Mouse (Mus musculus): Measurements from ENCODE around the gene Lamb3. TPM values are rescaled to one million over a fixed set of nuclear protein-coding genes. Genes with fewer than 3 reads are reported as not detected.

Lamb3 gene
- polyA plus RNA-seq, 1 experiment, result 0.82 TPM

DNA sequence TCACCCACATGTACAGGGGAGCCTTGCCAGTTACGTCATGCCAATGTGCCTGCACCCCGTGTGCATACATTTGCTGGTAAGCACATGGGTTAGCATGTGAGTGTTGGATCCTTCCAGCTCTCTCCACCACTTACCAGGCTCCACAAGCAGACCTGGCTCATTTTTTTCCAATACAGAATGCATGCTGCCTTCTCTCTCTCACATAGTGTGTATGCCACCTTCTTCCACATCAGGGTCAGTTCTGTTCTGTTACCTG lies 143.0 kb downstream of the Lamb3 start:
- H3K27ac ChIP-seq (ENCODE audit: control insufficient read depth, insufficient read depth, low read depth, low read length, poor library complexity), result no peak overlapping the region
- TF ChIP-seq POLR2A (IDR thresholded peaks at IDR 0.05; ENCODE audit: borderline replicate concordance, control insufficient read depth, low read depth, low read length) (no peak), CTCF (IDR thresholded peaks at IDR 0.05; ENCODE audit: control insufficient read depth, insufficient read depth, low read length) (no peak)
- no peak overlapping the region for H3K4me3 ChIP-seq (replicated peaks; ENCODE audit: control insufficient read depth, low read depth, low read length)
- H3K4me1 ChIP-seq (ENCODE audit: control insufficient read depth, insufficient read depth, low read length), result no peaks in the 10 kb centered on the region
- WGBS, result 82% methylated on average over 2 of the region's 2 CpGs

DNA sequence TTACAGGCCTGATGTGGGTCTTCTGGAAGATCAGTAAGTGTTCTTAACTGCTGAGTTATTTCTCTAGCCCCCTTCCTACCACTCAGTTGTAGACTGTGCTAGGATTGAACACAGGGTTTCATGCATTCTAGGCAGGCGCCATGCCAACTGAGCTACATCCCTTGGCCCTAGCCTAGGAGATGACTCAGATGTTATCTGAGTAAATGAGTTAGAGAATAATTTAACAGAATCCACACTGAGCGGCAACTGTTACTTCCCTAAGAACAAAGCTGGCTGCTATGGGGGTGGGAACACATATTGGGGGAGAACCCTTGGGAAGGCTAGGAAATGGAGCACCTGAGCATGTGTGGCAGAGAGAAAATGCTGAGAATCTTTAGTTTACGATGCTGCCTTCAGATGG lies 144.1 kb downstream of the Lamb3 start:
- H3K4me1 ChIP-seq (ENCODE audit: control insufficient read depth, insufficient read depth, low read length), result no peaks in the 10 kb centered on the region
- 71% methylated on average over 3 of the region's 3 CpGs for WGBS
- H3K4me3 ChIP-seq (replicated peaks; ENCODE audit: control insufficient read depth, low read depth, low read length), result no peak overlapping the region
- no peak overlapping the region for H3K27ac ChIP-seq (ENCODE audit: control insufficient read depth, insufficient read depth, low read depth, low read length, poor library complexity)
- no peak for TF ChIP-seq POLR2A (IDR thresholded peaks at IDR 0.05; ENCODE audit: borderline replicate concordance, control insufficient read depth, low read depth, low read length)
- no peak for TF ChIP-seq CTCF (IDR thresholded peaks at IDR 0.05; ENCODE audit: control insufficient read depth, insufficient read depth, low read length)

DNA sequence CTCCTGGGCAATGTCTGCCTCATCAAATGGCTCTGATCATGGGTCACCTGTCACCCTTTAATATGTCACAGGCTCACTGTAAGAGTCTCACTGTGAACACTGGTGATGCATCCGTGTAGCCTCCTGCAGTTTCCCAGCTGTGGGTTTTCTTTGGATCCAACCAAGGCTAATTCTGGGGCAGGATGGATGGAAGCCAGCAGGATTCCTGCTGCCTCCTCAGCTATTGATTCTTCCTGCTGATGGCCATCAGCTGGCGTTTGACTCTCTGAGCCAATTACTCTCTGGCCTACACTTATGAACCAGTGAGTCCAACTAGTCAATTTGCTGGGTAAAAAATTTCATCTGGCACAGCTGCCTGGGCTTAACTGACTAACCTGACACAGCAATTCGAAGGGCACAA lies 151.7 kb downstream of the Lamb3 start:
- TF ChIP-seq POLR2A (IDR thresholded peaks at IDR 0.05; ENCODE audit: borderline replicate concordance, control insufficient read depth, low read depth, low read length) (no peak), CTCF (IDR thresholded peaks at IDR 0.05; ENCODE audit: control insufficient read depth, insufficient read depth, low read length) (no peak)
- no peaks in the 10 kb centered on the region for H3K4me1 ChIP-seq (ENCODE audit: control insufficient read depth, insufficient read depth, low read length)
- no peak overlapping the region for H3K4me3 ChIP-seq (replicated peaks; ENCODE audit: control insufficient read depth, low read depth, low read length)
- no peak overlapping the region for H3K27ac ChIP-seq (ENCODE audit: control insufficient read depth, insufficient read depth, low read depth, low read length, poor library complexity)
- 78% methylated on average over 3 of the region's 3 CpGs for WGBS

- Histone ChIP-seq H3K27ac (ENCODE audit: control insufficient read depth, insufficient read depth, low read depth, low read length, poor library complexity) (no peak overlapping the region), H3K4me3 (replicated peaks; ENCODE audit: control insufficient read depth, low read depth, low read length) (no peak overlapping the region), H3K4me1 (ENCODE audit: control insufficient read depth, insufficient read depth, low read length) (no peaks in the 10 kb centered on the region; the same call in 1 of the 2 replicates)
- WGBS, result 76% methylated on average over 6 of the region's 6 CpGs
- TF ChIP-seq CTCF (IDR thresholded peaks at IDR 0.05; ENCODE audit: control insufficient read depth, insufficient read depth, low read length) (no peak), POLR2A (IDR thresholded peaks at IDR 0.05; ENCODE audit: borderline replicate concordance, control insufficient read depth, low read depth, low read length) (no peak)
These were observed 153.7 kb downstream of the Lamb3 start for GRCm38 (mm10) chr1:193361181-193361580.

DNA sequence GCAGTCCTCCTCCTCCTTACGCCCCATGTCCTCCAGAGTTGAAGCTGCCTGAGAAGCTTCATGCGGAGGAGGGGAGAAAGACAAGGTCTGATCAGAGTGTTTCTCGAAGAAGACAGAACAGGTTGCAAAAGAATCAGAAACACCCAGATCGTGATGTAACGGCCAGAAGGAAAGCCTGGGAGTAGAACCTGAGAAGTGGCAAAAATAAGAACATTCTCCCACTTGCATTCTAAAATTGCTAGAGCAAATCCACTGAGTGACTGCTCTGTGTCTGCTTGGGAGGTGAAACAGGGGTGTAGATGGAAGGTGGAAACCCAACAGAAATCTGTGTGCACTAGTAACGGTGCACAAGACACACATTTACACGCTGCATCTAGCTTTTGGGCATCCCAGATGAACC lies 154.6 kb downstream of the Lamb3 start:
- WGBS, result 62% methylated on average over 7 of the region's 7 CpGs
- TF ChIP-seq POLR2A (IDR thresholded peaks at IDR 0.05; ENCODE audit: borderline replicate concordance, control insufficient read depth, low read depth, low read length), result no peak
- TF ChIP-seq CTCF (IDR thresholded peaks at IDR 0.05; ENCODE audit: control insufficient read depth, insufficient read depth, low read length), result no peak
- Histone ChIP-seq H3K4me1 (ENCODE audit: control insufficient read depth, insufficient read depth, low read length) (no peaks in the 10 kb centered on the region; the same call in 1 of the 2 replicates), H3K27ac (ENCODE audit: control insufficient read depth, insufficient read depth, low read depth, low read length, poor library complexity) (no peak overlapping the region), H3K4me3 (replicated peaks; ENCODE audit: control insufficient read depth, low read depth, low read length) (no peak overlapping the region)

GRCm38 (mm10) chr1:193363801-193364231 lies 156.3 kb downstream of the Lamb3 start:
- no peak for TF ChIP-seq POLR2A (IDR thresholded peaks at IDR 0.05; ENCODE audit: borderline replicate concordance, control insufficient read depth, low read depth, low read length)
- TF ChIP-seq CTCF (IDR thresholded peaks at IDR 0.05; ENCODE audit: control insufficient read depth, insufficient read depth, low read length), result peak; percentile 71
- H3K27ac ChIP-seq (ENCODE audit: control insufficient read depth, insufficient read depth, low read depth, low read length, poor library complexity), result no peak overlapping the region

GRCm38 (mm10) chr1:193368055-193368454 lies 160.6 kb downstream of the Lamb3 start:
- Histone ChIP-seq H3K27ac (ENCODE audit: control insufficient read depth, insufficient read depth, low read depth, low read length, poor library complexity) (no peak overlapping the region), H3K4me3 (replicated peaks; ENCODE audit: control insufficient read depth, low read depth, low read length) (no peak overlapping the region), H3K4me1 (ENCODE audit: control insufficient read depth, insufficient read depth, low read length) (peaks cover 3% of the 10 kb centered on the region)
- no peak for TF ChIP-seq POLR2A (IDR thresholded peaks at IDR 0.05; ENCODE audit: borderline replicate concordance, control insufficient read depth, low read depth, low read length)
- TF ChIP-seq CTCF (IDR thresholded peaks at IDR 0.05; ENCODE audit: control insufficient read depth, insufficient read depth, low read length), result no peak
- 46% methylated on average over 10 of the region's 10 CpGs for WGBS

More at GRCm38 (mm10) chr1:193363801-193364231, 156.3 kb downstream of the Lamb3 start:
- Histone ChIP-seq H3K4me1 (ENCODE audit: control insufficient read depth, insufficient read depth, low read length) (peaks cover 3% of the 10 kb centered on the region), H3K4me3 (replicated peaks; ENCODE audit: control insufficient read depth, low read depth, low read length) (no peak overlapping the region)
- WGBS, result 60% methylated on average over 5 of the region's 5 CpGs

DNA sequence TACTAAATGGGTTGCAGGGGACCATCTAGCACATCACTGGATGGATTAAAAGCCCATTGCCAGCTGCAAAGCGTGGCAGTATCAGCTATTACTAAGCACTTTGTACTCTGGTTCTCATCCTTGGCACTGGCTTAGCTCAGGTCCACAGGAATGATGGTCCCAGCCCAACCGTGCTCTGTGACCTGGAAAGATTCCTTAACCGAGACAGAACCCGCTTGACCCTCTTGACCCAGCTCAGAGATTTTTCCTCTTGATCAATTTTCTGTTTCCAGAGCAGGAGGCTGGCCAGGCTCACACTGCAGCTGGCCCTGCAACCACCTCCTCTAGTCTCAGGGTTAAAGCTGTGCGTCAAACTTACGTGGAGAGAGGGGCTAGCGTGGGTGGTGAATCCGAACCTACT lies 161.6 kb downstream of the Lamb3 start:
- WGBS, result 76% methylated on average over 8 of the region's 8 CpGs
- Histone ChIP-seq H3K27ac (ENCODE audit: control insufficient read depth, insufficient read depth, low read depth, low read length, poor library complexity) (no peak overlapping the region), H3K4me1 (ENCODE audit: control insufficient read depth, insufficient read depth, low read length) (peaks cover 3% of the 10 kb centered on the region), H3K4me3 (replicated peaks; ENCODE audit: control insufficient read depth, low read depth, low read length) (no peak overlapping the region)
- TF ChIP-seq CTCF (IDR thresholded peaks at IDR 0.05; ENCODE audit: control insufficient read depth, insufficient read depth, low read length), result no peak
- TF ChIP-seq POLR2A (IDR thresholded peaks at IDR 0.05; ENCODE audit: borderline replicate concordance, control insufficient read depth, low read depth, low read length), result no peak

- no peak for TF ChIP-seq CTCF (IDR thresholded peaks at IDR 0.05; ENCODE audit: control insufficient read depth, insufficient read depth, low read length)
- TF ChIP-seq POLR2A (IDR thresholded peaks at IDR 0.05; ENCODE audit: borderline replicate concordance, control insufficient read depth, low read depth, low read length), result no peak
- no peak within 1 kb of the TSS for H3K4me3 ChIP-seq (replicated peaks; ENCODE audit: control insufficient read depth, low read depth, low read length)
- peaks cover 3% of the 10 kb centered on the region for H3K4me1 ChIP-seq (ENCODE audit: control insufficient read depth, insufficient read depth, low read length)
- WGBS, result 17% methylated on average over 2 of the region's 2 CpGs
- no peak within 1 kb of the TSS for H3K27ac ChIP-seq (ENCODE audit: control insufficient read depth, insufficient read depth, low read depth, low read length, poor library complexity)
These were observed 162.6 kb downstream of the Lamb3 start, which contains the start of gene Camk1g for GRCm38 (mm10) chr1:193370096-193370495. Camk1g (minus strand) TSS chr1:193370298.
